Mouse (Mus musculus): ENCODE measurements around the gene Ccdc38. TPM values are rescaled to one million over a fixed set of nuclear protein-coding genes. Genes with fewer than 3 reads are reported as not detected.
A peak's percentile ranks its signal among the peaks of the same experiment; 100 is the strongest.

Ccdc38 gene
- polyA plus RNA-seq, 1 experiment from 2014 or later = 0.28 TPM

GRCm38 (mm10) chr10:93520994-93521393 lies 19.4 kb upstream of the Ccdc38 start:
- no peak for ATAC-seq (ENCODE audit: low FRiP score, low read depth)
- Histone ChIP-seq H3K36me3 (no peaks in the 10 kb centered on the region), H3K27ac (no peak overlapping the region), H3K9me3 (no peaks in the 10 kb centered on the region), H3K4me3 (no peak overlapping the region), H3K9ac (no peak overlapping the region), H3K4me1 (no peaks in the 10 kb centered on the region), H3K27me3 (no peaks in the 10 kb centered on the region), H3K4me2 (replicated peaks) (no peak overlapping the region)
- 59% methylated on average over 4 of the region's 4 CpGs for WGBS

- H3K4me1 ChIP-seq = no peaks in the 10 kb centered on the region
- no peaks in the 10 kb centered on the region for H3K27me3 ChIP-seq
- peaks cover 7% of the 10 kb centered on the region; the same call in 1 of the 2 replicates for H3K9me3 ChIP-seq
- H3K4me2 ChIP-seq (replicated peaks) = no peak overlapping the region
- H3K4me3 ChIP-seq = no peak overlapping the region
- H3K27ac ChIP-seq = no peak overlapping the region
- no peaks in the 10 kb centered on the region for H3K36me3 ChIP-seq
- no peak overlapping the region for H3K9ac ChIP-seq
- 44% methylated on average over 1 of the region's 1 CpGs for WGBS
- ATAC-seq (ENCODE audit: low FRiP score, low read depth) = no peak
Measured at GRCm38 (mm10) chr10:93525329-93525728, 15.1 kb upstream of the Ccdc38 start.

DNA sequence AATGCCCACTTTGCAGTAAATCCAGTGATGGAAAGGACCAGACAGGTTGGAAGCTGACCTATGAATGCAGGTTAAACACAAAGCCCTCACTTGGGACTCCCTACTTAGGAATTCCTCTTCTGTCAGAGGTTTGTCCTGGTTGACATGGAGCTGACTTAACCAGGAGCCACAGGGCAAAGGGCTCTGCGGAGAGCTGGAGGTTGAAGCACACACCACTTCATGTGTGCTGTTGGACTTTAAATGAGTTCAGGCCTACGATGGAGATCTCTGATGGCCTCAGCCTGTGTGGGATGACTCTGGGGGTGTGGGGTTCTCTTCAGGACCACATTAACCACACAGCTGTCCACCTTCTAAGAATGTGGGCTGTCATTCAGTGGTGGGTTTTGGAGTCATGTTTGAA lies 2.1 kb upstream of the Ccdc38 start:
- no peak overlapping the region for H3K4me3 ChIP-seq
- no peak overlapping the region for H3K9ac ChIP-seq
- peaks cover 28% of the 10 kb centered on the region for H3K27me3 ChIP-seq
- no peak overlapping the region for H3K27ac ChIP-seq
- no peaks in the 10 kb centered on the region for H3K36me3 ChIP-seq
- no peaks in the 10 kb centered on the region for H3K9me3 ChIP-seq
- no peak overlapping the region for H3K4me2 ChIP-seq (replicated peaks)
- 85% methylated on average over 2 of the region's 2 CpGs for WGBS
- H3K4me1 ChIP-seq = peaks cover 11% of the 10 kb centered on the region
- ATAC-seq (ENCODE audit: low FRiP score, low read depth) = no peak

- no peaks in the 10 kb centered on the region for H3K9me3 ChIP-seq
- peaks cover 28% of the 10 kb centered on the region for H3K27me3 ChIP-seq
- H3K4me3 ChIP-seq = no peak overlapping the region
- peaks cover 11% of the 10 kb centered on the region for H3K4me1 ChIP-seq
- no peak overlapping the region for H3K27ac ChIP-seq
- H3K9ac ChIP-seq = no peak overlapping the region
- no peak for ATAC-seq (ENCODE audit: low FRiP score, low read depth)
- WGBS = 42% methylated on average over 6 of the region's 6 CpGs
- H3K4me2 ChIP-seq (replicated peaks) = no peak overlapping the region
- H3K36me3 ChIP-seq = no peaks in the 10 kb centered on the region
Measured at GRCm38 (mm10) chr10:93538818-93539217, 1.6 kb upstream of the Ccdc38 start.

GRCm38 (mm10) chr10:93539775-93540430 lies 529 bp upstream of the Ccdc38 start, which contains the start of gene Amdhd1:
Gene Amdhd1 (minus strand): TSS chr10:93540033.
- peak within 1 kb of the TSS; percentile 81 for H3K4me2 ChIP-seq (replicated peaks)
- no peaks in the 10 kb centered on the region for H3K9me3 ChIP-seq
- peak within 1 kb of the TSS; percentile 54 for H3K9ac ChIP-seq
- WGBS = 3% methylated on average over 35 of the region's 35 CpGs
- peaks cover 18% of the 10 kb centered on the region for H3K27me3 ChIP-seq
- no peaks in the 10 kb centered on the region for H3K36me3 ChIP-seq
- peaks cover 6% of the 10 kb centered on the region for H3K4me1 ChIP-seq
- peak; percentile 72 for ATAC-seq (ENCODE audit: low FRiP score, low read depth)
- peak within 1 kb of the TSS; percentile 44 for H3K4me3 ChIP-seq
- no peak within 1 kb of the TSS for H3K27ac ChIP-seq

- no peak overlapping the region for H3K27ac ChIP-seq
- WGBS = 73% methylated on average over 1 of the region's 1 CpGs
- no peak overlapping the region for H3K4me3 ChIP-seq
- no peaks in the 10 kb centered on the region for H3K9me3 ChIP-seq
- H3K36me3 ChIP-seq = no peaks in the 10 kb centered on the region
- peaks cover 8% of the 10 kb centered on the region; the same call in 1 of the 2 replicates for H3K27me3 ChIP-seq
- no peak overlapping the region for H3K4me2 ChIP-seq (replicated peaks)
- no peak overlapping the region for H3K9ac ChIP-seq
- no peak for ATAC-seq (ENCODE audit: low FRiP score, low read depth)
- peaks cover 6% of the 10 kb centered on the region for H3K4me1 ChIP-seq
Measured at GRCm38 (mm10) chr10:93541585-93541984, 1.2 kb downstream of the Ccdc38 start.

- no peak for ATAC-seq (ENCODE audit: low FRiP score, low read depth)
- Histone ChIP-seq H3K27ac (no peak overlapping the region), H3K4me1 (peaks cover 6% of the 10 kb centered on the region), H3K9ac (no peak overlapping the region), H3K4me2 (replicated peaks) (no peak overlapping the region), H3K9me3 (no peaks in the 10 kb centered on the region), H3K27me3 (0 out of 2 replicates have a peak, but pooled peaks cover 7% of the 10 kb centered on the region), H3K36me3 (no peaks in the 10 kb centered on the region), H3K4me3 (no peak overlapping the region)
- WGBS = 54% methylated on average over 4 of the region's 4 CpGs
Measured at GRCm38 (mm10) chr10:93542356-93542755, 1.9 kb downstream of the Ccdc38 start.

GRCm38 (mm10) chr10:93543176-93543575 lies 2.7 kb downstream of the Ccdc38 start:
- H3K4me1 ChIP-seq = peaks cover 6% of the 10 kb centered on the region
- ATAC-seq (ENCODE audit: low FRiP score, low read depth) = no peak
- WGBS = 74% methylated on average over 6 of the region's 6 CpGs
- no peak overlapping the region for H3K9ac ChIP-seq
- H3K36me3 ChIP-seq = no peaks in the 10 kb centered on the region
- H3K4me3 ChIP-seq = no peak overlapping the region
- H3K4me2 ChIP-seq (replicated peaks) = no peak overlapping the region
- H3K27me3 ChIP-seq = 0 out of 2 replicates have a peak, but pooled peaks cover 3% of the 10 kb centered on the region
- H3K9me3 ChIP-seq = no peaks in the 10 kb centered on the region
- no peak overlapping the region for H3K27ac ChIP-seq

GRCm38 (mm10) chr10:93544172-93544571 lies 3.7 kb downstream of the Ccdc38 start:
- WGBS = 72% methylated on average over 5 of the region's 5 CpGs

DNA sequence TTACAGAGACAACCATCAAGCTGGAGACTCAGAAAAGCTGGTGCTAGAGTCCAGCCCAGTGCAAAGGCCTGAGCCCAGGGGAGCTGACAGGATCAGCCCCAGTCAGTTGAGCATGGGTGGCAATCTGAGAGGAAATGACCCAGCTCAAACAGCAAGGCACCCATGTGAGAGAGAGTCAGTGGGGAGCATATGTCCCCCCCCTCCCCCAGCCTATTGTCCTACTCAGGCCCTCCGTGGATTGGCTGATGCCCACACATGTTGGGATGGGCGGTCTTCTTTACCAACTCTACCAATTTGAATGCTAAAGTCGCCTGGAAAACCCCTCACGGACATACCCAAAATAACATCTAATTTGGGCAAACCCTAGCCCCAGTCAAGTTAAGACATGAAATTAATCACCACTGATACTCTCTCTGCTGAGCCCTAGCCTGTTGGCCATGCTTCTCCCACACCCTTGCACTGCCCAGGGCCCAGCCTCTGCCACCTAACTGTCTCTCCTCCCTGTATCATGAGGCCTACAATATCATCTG lies 7.4 kb downstream of the Ccdc38 start:
- Histone ChIP-seq H3K4me1 (0 out of 2 replicates have a peak, but pooled peaks cover 2% of the 10 kb centered on the region), H3K9me3 (no peaks in the 10 kb centered on the region), H3K4me2 (replicated peaks) (no peak overlapping the region), H3K9ac (no peak overlapping the region), H3K27ac (no peak overlapping the region), H3K36me3 (no peaks in the 10 kb centered on the region), H3K4me3 (no peak overlapping the region), H3K27me3 (no peaks in the 10 kb centered on the region)
- no peak for ATAC-seq (ENCODE audit: low FRiP score, low read depth)
- WGBS = 90% methylated on average over 4 of the region's 4 CpGs

More at GRCm38 (mm10) chr10:93544172-93544571, 3.7 kb downstream of the Ccdc38 start:
- Histone ChIP-seq H3K4me2 (replicated peaks) (no peak overlapping the region), H3K9ac (no peak overlapping the region), H3K4me3 (no peak overlapping the region), H3K36me3 (no peaks in the 10 kb centered on the region), H3K4me1 (peaks cover 7% of the 10 kb centered on the region), H3K27me3 (no peaks in the 10 kb centered on the region), H3K27ac (no peak overlapping the region), H3K9me3 (no peaks in the 10 kb centered on the region)
- ATAC-seq (ENCODE audit: low FRiP score, low read depth) = no peak

DNA sequence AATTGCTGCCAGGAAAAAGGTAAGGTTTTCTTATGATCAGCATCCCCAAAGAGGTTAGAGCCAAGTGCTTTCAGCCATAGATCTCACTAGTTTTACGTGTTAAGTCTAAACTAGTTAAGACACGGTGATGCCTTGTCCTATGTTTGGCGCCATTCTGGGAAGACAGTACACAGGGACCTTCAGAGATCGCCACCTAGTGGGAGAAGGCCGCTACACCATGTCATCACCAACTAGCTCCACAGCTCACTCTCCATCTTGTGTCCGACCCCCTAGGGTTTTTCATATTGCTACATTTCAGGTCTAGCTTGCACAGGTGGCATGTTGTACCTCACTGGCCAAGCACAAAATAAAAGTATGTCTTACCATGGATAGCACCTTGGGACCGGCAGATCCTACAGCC lies 8.6 kb downstream of the Ccdc38 start:
- Histone ChIP-seq H3K4me2 (replicated peaks) (no peak overlapping the region), H3K27me3 (no peaks in the 10 kb centered on the region), H3K27ac (no peak overlapping the region), H3K4me1 (0 out of 2 replicates have a peak, but pooled peaks cover 2% of the 10 kb centered on the region), H3K36me3 (no peaks in the 10 kb centered on the region), H3K9ac (no peak overlapping the region), H3K9me3 (no peaks in the 10 kb centered on the region), H3K4me3 (no peak overlapping the region)
- ATAC-seq (ENCODE audit: low FRiP score, low read depth) = no peak
- WGBS = 10% methylated on average over 7 of the region's 7 CpGs

- no peaks in the 10 kb centered on the region for H3K36me3 ChIP-seq
- no peak for ATAC-seq (ENCODE audit: low FRiP score, low read depth)
- no peak overlapping the region for H3K9ac ChIP-seq
- no peaks in the 10 kb centered on the region for H3K9me3 ChIP-seq
- no peak overlapping the region for H3K4me3 ChIP-seq
- no peaks in the 10 kb centered on the region for H3K27me3 ChIP-seq
- no peak overlapping the region for H3K4me2 ChIP-seq (replicated peaks)
- no peak overlapping the region for H3K27ac ChIP-seq
- H3K4me1 ChIP-seq = 0 out of 2 replicates have a peak, but pooled peaks cover 6% of the 10 kb centered on the region
- WGBS = 76% methylated on average over 10 of the region's 10 CpGs
Measured at GRCm38 (mm10) chr10:93549821-93550220, 9.4 kb downstream of the Ccdc38 start.

Measured in limb, embryonic 13.5 days (tissue).